Comparison of ENCODE assay signal across 21 mouse cellular contexts in the genomic region with DNA sequence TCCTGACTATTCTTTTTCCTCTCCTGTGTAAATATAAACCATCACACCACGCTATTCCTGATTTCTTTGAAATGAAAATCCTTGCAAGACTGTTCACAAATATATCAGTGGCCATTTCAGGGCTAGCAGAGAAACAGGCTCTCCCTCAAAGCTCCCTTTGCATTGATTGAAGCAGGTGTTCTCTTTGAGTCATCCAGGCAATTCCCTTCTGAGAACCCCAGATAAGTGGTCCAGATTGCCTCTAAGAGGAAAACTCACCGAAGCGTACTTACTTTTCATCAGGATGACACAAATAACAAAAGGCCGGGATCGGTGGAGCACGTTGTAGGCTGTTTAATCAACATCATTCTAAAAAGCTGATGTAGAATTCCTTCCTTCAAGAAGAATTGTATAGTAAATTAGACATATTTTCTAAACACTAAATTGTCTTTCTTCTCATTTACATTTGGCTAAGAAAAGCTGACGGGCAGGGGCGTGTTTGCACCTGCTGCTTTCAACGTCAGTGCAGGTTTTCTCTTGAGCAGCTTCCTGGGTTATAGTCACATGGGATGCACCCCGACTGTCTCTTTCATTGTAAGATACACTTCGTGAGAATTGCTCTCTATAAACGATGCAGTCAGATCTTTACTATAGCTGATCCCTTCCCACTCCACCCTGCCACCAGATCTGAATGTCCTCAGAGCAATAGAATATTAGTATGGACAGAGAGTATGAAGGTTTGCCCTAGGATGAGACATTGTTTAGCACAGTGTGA.
DNase-seq lines count a peak whose midpoint lies in the region; ATAC-seq lines count a peak whose summit lies in the region.
"Had no signal": no experiment of that assay in that cellular context is flagged by ENCODE, and none has a peak within 500 bp of the region (broad histone marks: within the 10 kb centered on the region; RNA-seq: fewer than 3 reads in every experiment).

No protein-coding gene starts in this region.

- no peaks in the 10 kb centered on the region for H3K4me1 ChIP-seq in forebrain, embryonic 12.5 days
- 0 out of 2 replicates have a peak, but pooled peaks cover 2% of the 10 kb centered on the region for H3K4me1 ChIP-seq in forebrain, embryonic 11.5 days (replicated peaks; ENCODE audit: control insufficient read depth, insufficient read depth, low read length)
- H3K4me1 ChIP-seq in midbrain, embryonic 11.5 days (ENCODE audit: control insufficient read depth, insufficient read depth, low read length), result no peaks in the 10 kb centered on the region
- no peaks in the 10 kb centered on the region for H3K4me1 ChIP-seq in midbrain, embryonic 16.5 days (ENCODE audit: control insufficient read depth, insufficient read depth, low read length)
- 0 out of 2 replicates have a peak, but pooled peaks cover 2% of the 10 kb centered on the region for H3K4me1 ChIP-seq in forebrain, embryonic 16.5 days (replicated peaks; ENCODE audit: control insufficient read depth, insufficient read depth, low read length)
- no peaks in the 10 kb centered on the region for H3K4me1 ChIP-seq in heart, embryonic 11.5 days (ENCODE audit: control insufficient read depth, insufficient read depth, low read length)
- H3K4me1 ChIP-seq: embryonic facial prominence, embryonic 12.5 days; heart, embryonic 13.5 days; hindbrain, embryonic 15.5 days had no signal

- no peaks in the 10 kb centered on the region for H3K36me3 ChIP-seq in forebrain, embryonic 12.5 days (replicated peaks)
- H3K36me3 ChIP-seq in forebrain, embryonic 11.5 days (ENCODE audit: control insufficient read depth, insufficient read depth, low read length), result no peaks in the 10 kb centered on the region
- no peaks in the 10 kb centered on the region for H3K36me3 ChIP-seq in midbrain, embryonic 11.5 days (ENCODE audit: control insufficient read depth, insufficient read depth, low read length)
- H3K36me3 ChIP-seq in midbrain, embryonic 16.5 days (ENCODE audit: control insufficient read depth, insufficient read depth, low read length), result no peaks in the 10 kb centered on the region
- no peaks in the 10 kb centered on the region for H3K36me3 ChIP-seq in forebrain, embryonic 16.5 days (ENCODE audit: control insufficient read depth, insufficient read depth)
- H3K36me3 ChIP-seq in heart, embryonic 11.5 days (ENCODE audit: control insufficient read depth, insufficient read depth, low read length), result no peaks in the 10 kb centered on the region
- H3K36me3 ChIP-seq: embryonic facial prominence, embryonic 12.5 days; G1E; heart, embryonic 13.5 days; hindbrain, embryonic 15.5 days had no signal

- H3K4me3 ChIP-seq in forebrain, embryonic 12.5 days (replicated peaks), result no peak overlapping the region
- H3K4me3 ChIP-seq in forebrain, embryonic 11.5 days (ENCODE audit: low read depth, low read length), result no peak overlapping the region
- no peak overlapping the region for H3K4me3 ChIP-seq in midbrain, embryonic 11.5 days (ENCODE audit: low read depth, low read length)
- no peak overlapping the region for H3K4me3 ChIP-seq in midbrain, embryonic 16.5 days (ENCODE audit: low read depth, low read length)
- no peak overlapping the region for H3K4me3 ChIP-seq in forebrain, embryonic 16.5 days (replicated peaks; ENCODE audit: low read length)
- H3K4me3 ChIP-seq in heart, embryonic 11.5 days (ENCODE audit: low read depth, low read length), result no peak overlapping the region
- H3K4me3 ChIP-seq: embryonic facial prominence, embryonic 12.5 days; gastrocnemius, adult 2 months; heart, embryonic 13.5 days; hindbrain, embryonic 15.5 days had no signal

- no peak overlapping the region for H3K27ac ChIP-seq in forebrain, embryonic 12.5 days
- H3K27ac ChIP-seq in forebrain, embryonic 11.5 days (ENCODE audit: low read depth, low read length), result no peak overlapping the region
- no peak overlapping the region for H3K27ac ChIP-seq in midbrain, embryonic 11.5 days (ENCODE audit: low read depth, low read length)
- no peak overlapping the region for H3K27ac ChIP-seq in midbrain, embryonic 16.5 days (ENCODE audit: low read length)
- H3K27ac ChIP-seq in forebrain, embryonic 16.5 days (ENCODE audit: low read length), result no peak overlapping the region
- no peak overlapping the region for H3K27ac ChIP-seq in heart, embryonic 11.5 days (ENCODE audit: low read depth, low read length)
- H3K27ac ChIP-seq: embryonic facial prominence, embryonic 12.5 days; gastrocnemius, adult 2 months; heart, embryonic 13.5 days; hindbrain, embryonic 15.5 days had no signal

- H3K9me3 ChIP-seq in forebrain, embryonic 12.5 days, result no peaks in the 10 kb centered on the region
- no peaks in the 10 kb centered on the region for H3K9me3 ChIP-seq in forebrain, embryonic 11.5 days (ENCODE audit: control insufficient read depth, low read length)
- H3K9me3 ChIP-seq in midbrain, embryonic 11.5 days (ENCODE audit: control insufficient read depth, low read length), result no peaks in the 10 kb centered on the region
- H3K9me3 ChIP-seq in midbrain, embryonic 16.5 days (replicated peaks; ENCODE audit: control insufficient read depth, low read length, poor library complexity, severe bottlenecking), result no peaks in the 10 kb centered on the region
- no peaks in the 10 kb centered on the region for H3K9me3 ChIP-seq in forebrain, embryonic 16.5 days (ENCODE audit: control insufficient read depth, low read length)
- H3K9me3 ChIP-seq in heart, embryonic 11.5 days (replicated peaks; ENCODE audit: control insufficient read depth, low read length), result no peaks in the 10 kb centered on the region
- H3K9me3 ChIP-seq: embryonic facial prominence, embryonic 12.5 days; G1E; heart, embryonic 13.5 days; hindbrain, embryonic 15.5 days had no signal

- H3K4me2 ChIP-seq in forebrain, embryonic 12.5 days, result no peak overlapping the region
- no peak overlapping the region for H3K4me2 ChIP-seq in forebrain, embryonic 11.5 days (ENCODE audit: low read depth, low read length, severe bottlenecking)
- H3K4me2 ChIP-seq in midbrain, embryonic 11.5 days, result no peak overlapping the region
- no peak overlapping the region for H3K4me2 ChIP-seq in midbrain, embryonic 16.5 days (ENCODE audit: low read length)
- H3K4me2 ChIP-seq in forebrain, embryonic 16.5 days (ENCODE audit: low read length), result no peak overlapping the region
- no peak overlapping the region for H3K4me2 ChIP-seq in heart, embryonic 11.5 days
- H3K4me2 ChIP-seq: embryonic facial prominence, embryonic 12.5 days; heart, embryonic 13.5 days; hindbrain, embryonic 15.5 days had no signal

- H3K9ac ChIP-seq in forebrain, embryonic 12.5 days, result no peak overlapping the region
- no peak overlapping the region for H3K9ac ChIP-seq in forebrain, embryonic 11.5 days (ENCODE audit: low read length)
- no peak overlapping the region for H3K9ac ChIP-seq in midbrain, embryonic 11.5 days (ENCODE audit: low read length)
- no peak overlapping the region for H3K9ac ChIP-seq in midbrain, embryonic 16.5 days (ENCODE audit: low read depth, low read length)
- no peak overlapping the region for H3K9ac ChIP-seq in forebrain, embryonic 16.5 days (replicated peaks; ENCODE audit: low read depth, low read length)
- no peak overlapping the region for H3K9ac ChIP-seq in heart, embryonic 11.5 days (ENCODE audit: low read depth, low read length)
- H3K9ac ChIP-seq: embryonic facial prominence, embryonic 12.5 days; heart, embryonic 13.5 days; hindbrain, embryonic 15.5 days had no signal

- peak; percentile 11; the same call in 1 of the 2 replicates for ATAC-seq in forebrain, embryonic 12.5 days (ENCODE audit: low FRiP score)
- ATAC-seq in forebrain, embryonic 11.5 days (replicated peaks; ENCODE audit: low FRiP score), result no peak; the same call in 1 of the 2 replicates
- ATAC-seq in midbrain, embryonic 11.5 days (ENCODE audit: low FRiP score), result no peak
- no peak; the same call in 1 of the 2 replicates for ATAC-seq in midbrain, embryonic 16.5 days
- ATAC-seq in forebrain, embryonic 16.5 days, result peak; percentile 61; the same call in 1 of the 2 replicates
- no peak for ATAC-seq in erythroblast, adult 5-6 weeks (replicated peaks; ENCODE audit: low FRiP score, poor library complexity, severe bottlenecking)
- ATAC-seq in heart, embryonic 11.5 days (replicated peaks; ENCODE audit: insufficient number of reproducible peaks, low FRiP score, low TSS enrichment), result no peak
- ATAC-seq: CD4-positive, CD25-positive, alpha-beta regulatory T cell, adult 4 months had no signal

- DNase-seq in forebrain, embryonic 11.5 days (ENCODE audit: low spot score), result no peak
- peak; percentile 68 for DNase-seq in midbrain, embryonic 11.5 days (ENCODE audit: low spot score, missing footprints)
- DNase-seq: adrenal gland, adult 8-10 months; adrenal gland, postnatal 36 days; B cell, adult 2 months; cerebellum, adult 11-12 months; cerebellum, adult 9-10 months; cerebellum, postnatal 25 days; gastrocnemius, adult 2 months; gastrocnemius, postnatal 25 days; heart, postnatal 36 days had no signal

- WGBS in forebrain, embryonic 12.5 days, result 52% methylated on average over 12 of the region's 12 CpGs
- 60% methylated on average over 12 of the region's 12 CpGs for WGBS in forebrain, embryonic 11.5 days
- WGBS in midbrain, embryonic 11.5 days, result 64% methylated on average over 12 of the region's 12 CpGs
- WGBS in midbrain, embryonic 16.5 days, result 54% methylated on average over 12 of the region's 12 CpGs
- 43% methylated on average over 12 of the region's 12 CpGs for WGBS in forebrain, embryonic 16.5 days
- 78% methylated on average over 12 of the region's 12 CpGs for WGBS in heart, embryonic 11.5 days (ENCODE audit: insufficient replicate concordance)

- H3K27me3 ChIP-seq in forebrain, embryonic 12.5 days, result no peaks in the 10 kb centered on the region
- no peaks in the 10 kb centered on the region for H3K27me3 ChIP-seq in forebrain, embryonic 11.5 days (ENCODE audit: control insufficient read depth, insufficient read depth, low read length)
- no peaks in the 10 kb centered on the region for H3K27me3 ChIP-seq in midbrain, embryonic 11.5 days (ENCODE audit: control insufficient read depth, insufficient read depth, low read length)
- no peaks in the 10 kb centered on the region for H3K27me3 ChIP-seq in midbrain, embryonic 16.5 days (ENCODE audit: control insufficient read depth, insufficient read depth, low read depth, low read length)
- no peaks in the 10 kb centered on the region for H3K27me3 ChIP-seq in forebrain, embryonic 16.5 days (replicated peaks; ENCODE audit: control insufficient read depth, insufficient read depth, low read length)
- H3K27me3 ChIP-seq in heart, embryonic 11.5 days (ENCODE audit: control insufficient read depth, insufficient read depth, low read length), result no peaks in the 10 kb centered on the region
- H3K27me3 ChIP-seq: embryonic facial prominence, embryonic 12.5 days; heart, embryonic 13.5 days; hindbrain, embryonic 15.5 days had no signal

Comparison
In these comparisons a context has a peak if more than half of its experiments do, and no peak if none do; other contexts are left out.
1. ATAC-seq: peak in forebrain, embryonic 12.5 days (single experiment) and forebrain, embryonic 16.5 days (single experiment); none in forebrain, embryonic 11.5 days (single experiment), midbrain, embryonic 11.5 days (single experiment), midbrain, embryonic 16.5 days (single experiment), erythroblast, adult 5-6 weeks (single experiment) and heart, embryonic 11.5 days (single experiment).